Mouse (Mus musculus): ENCODE measurements at regions not wholly inside any gene's neighbourhood (a gene's known extent, or its start where the extent isn't known, plus 50 kb on each side); places are given as distances from the start of the nearest gene placed in this dataset.

DNA sequence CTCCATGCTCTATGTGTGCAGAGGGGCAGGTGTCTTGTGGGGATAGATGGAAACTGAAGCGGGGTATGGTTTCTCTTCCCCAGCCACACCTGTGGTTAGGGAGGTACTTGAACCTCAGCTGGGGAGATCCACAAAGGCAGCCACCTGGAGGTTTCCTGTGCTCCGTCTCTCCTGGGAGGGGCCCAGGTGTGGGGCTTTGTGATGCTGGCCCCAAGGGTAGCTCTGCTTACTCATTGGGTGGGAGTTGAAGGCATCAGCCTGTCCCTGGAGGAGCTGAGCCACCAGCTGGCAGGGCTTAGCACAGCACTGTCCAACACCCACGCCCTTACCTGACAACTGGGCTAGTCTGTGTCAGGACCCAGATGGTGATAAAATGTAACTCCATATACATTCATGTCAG lies 81.4 kb downstream of the Lhx2 start:
- no peak for DNase-seq (ENCODE audit: low spot score in 2 of 2)

DNA sequence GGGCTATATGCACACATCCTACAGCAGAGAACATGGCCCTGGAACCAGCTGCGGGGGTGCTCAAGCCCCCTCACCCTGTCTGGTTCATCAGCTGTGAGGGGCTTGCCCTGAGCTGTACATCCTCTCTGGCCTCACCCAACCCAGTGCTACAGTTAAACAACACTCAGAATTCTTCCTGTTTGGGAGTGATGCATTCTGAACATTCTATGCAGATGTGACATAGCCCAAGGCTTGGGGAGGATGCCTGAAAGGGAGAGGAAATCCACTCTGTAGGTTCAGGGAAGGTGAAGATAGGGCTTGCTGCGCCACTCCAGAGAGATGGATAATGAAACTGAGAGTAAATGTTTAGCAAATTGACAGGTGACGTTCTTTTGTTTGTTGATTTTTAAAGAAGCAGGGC lies 83.3 kb downstream of the Lhx2 start:
- no peak for DNase-seq (ENCODE audit: low spot score in 2 of 2)

DNA sequence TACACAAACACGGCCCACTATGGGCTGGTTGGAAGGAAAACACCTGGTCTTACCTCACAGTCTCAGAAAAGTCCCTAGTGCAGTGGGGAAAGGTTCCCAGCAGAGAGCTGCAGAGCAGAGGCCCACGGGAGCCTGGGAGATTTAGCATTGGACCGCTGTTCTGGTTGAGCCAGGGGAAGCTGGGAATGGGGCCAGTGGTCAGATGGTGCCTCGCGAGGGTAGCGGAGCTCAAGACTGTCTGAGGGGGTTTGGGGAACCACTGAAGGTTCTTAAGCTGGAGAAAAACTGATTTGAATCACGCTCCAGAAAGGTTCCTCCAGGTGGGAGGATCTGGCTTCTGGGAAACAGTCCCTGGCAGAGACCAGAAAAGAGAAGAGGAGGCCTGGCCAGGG lies 84.8 kb downstream of the Lhx2 start:
- DNase-seq (ENCODE audit: low spot score in 2 of 2): no peak

DNA sequence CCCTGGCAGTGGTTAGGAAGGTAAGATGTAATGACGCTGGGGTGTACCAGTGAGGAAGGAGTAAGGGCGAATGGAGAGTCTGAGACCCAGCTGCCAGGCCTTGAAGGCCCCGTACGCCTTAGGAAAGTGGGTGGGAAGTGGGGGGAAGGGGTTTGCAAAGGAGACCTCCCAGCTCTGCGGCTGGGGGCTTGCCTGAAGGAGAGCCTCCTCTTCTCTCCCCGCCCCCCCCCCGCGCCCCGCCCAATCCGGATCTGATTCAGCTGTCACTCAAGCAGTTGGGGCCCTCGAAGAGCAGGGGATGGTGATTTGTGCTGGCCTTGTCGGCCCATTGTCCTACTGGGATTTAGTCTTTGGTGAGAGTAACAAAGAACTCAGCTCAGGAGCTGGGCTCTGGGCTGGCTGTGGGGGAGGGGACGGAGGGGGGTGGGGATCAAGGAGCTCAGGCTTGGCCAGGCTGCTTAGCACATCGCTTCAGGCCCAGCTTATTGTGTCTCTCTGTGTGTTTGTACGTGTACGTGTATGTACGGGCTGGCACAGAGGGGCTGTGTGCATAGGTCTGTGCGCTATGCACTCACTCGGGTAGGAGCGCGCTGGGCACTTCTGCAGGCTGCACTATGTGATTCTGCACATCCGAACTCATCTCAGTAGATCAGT lies 85.3 kb downstream of the Lhx2 start:
- DNase-seq (ENCODE audit: low spot score in 2 of 2): no peak

DNA sequence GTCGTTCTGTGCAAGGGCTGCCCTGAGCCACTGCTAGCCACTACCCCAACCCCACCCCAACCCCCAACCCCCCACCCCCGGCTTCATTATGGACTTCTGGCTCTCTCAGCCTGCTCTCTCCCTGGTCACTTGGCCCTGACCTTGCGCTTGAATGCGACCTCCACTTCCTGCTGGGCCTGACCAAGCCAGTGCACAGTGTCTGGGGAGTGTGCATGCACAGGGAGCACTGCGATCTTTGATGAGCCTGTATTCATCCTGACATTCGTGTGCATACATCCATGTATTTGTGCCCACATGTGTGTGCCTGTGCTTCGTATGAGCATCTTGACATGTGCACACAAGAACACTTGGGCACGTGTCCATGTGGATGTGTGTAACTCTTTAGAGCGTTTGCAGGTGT lies 85.9 kb downstream of the Lhx2 start:
- no peak for DNase-seq (ENCODE audit: low spot score in 2 of 2)

DNA sequence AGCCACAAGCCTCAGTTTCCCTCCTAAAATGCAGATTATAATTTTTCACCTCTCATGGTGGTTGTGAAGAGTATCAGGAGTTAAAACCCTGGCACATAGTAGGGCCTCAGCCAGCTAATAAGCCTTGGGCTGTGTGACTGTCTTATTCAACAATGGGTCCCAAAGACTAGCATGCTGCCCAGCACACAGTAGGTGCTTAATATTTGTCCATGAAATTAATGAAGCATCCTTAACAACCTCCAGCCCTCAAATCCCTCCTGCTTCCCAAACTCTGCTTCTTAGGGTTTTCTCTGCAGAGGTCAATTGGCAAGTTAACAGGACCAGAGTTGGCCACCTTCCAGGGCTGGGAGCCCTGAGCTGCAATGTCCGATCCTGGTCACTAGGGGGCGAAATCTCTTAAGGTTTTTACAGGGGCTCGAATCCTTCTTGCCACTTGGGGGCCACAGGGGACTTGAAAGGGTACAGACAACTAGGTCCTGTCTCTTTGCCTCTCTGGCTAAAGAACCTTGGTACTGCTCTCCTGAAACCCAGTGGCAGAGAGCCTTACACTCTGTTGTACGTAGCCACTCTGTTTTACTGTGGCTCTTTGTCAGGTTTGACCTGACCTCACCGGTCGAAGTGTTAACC lies 81.6 kb upstream of the Nek6 start:
- DNase-seq (ENCODE audit: low spot score in 2 of 2): peak; percentile 34 to 51

DNA sequence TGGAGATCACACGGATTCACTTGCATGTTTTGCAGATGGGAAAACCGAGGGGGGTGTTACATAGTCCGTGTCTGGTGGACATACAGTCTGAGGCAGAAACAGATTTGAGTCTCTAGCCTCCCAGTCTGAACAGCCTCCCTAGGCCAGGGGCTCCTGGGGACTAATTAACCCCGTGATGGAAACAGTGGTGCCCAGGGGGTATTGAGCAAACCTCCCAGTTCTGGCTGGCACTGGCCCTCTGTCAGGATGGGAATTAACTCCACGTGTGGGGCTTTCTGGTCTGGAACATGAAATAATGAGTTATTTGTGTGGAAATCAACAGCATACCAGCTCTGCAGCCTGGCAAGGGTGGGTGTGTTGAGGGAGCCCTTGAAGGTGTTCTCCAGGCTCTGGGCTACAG lies 79.9 kb upstream of the Nek6 start:
- no peak for DNase-seq (ENCODE audit: low spot score in 2 of 2)

DNA sequence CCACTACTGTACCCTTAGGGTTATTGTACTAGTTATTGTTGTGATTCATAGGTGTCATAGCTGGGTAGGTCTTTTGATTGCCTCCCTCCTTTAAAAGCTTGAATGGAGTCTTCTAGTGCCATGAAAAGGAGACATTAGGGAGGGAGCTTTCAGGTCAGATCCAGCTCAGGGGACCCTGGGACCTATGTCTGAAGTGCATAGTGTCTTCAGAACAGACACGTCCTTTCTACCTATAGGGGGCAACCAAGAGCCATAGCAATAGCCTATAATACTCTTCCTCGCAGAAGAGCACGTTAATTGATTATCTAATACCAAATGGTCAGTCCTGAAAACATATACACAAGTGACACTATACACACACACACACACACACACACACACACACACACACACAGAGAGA lies 77.7 kb upstream of the Nek6 start:
- DNase-seq (ENCODE audit: low spot score in 2 of 2): no peak

DNA sequence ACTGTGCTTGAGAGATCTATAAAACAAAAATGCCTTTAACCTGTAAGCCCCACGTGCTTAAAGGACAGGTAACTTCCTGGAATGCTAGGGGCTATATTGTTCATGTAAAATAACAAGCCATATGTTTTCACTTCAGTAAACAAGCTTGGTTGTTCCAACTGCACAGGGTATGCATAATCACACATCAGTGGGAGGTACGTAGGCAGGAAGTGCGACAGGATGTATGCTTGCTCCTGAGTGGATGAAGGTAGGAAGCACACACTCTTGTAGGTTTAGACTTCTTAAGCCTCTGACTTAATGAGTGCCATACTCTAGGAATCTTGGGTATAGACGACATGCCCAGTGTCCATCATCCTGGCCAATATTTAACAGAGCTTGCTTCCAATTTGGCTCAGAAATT lies 74.7 kb upstream of the Nek6 start:
- no peak for DNase-seq (ENCODE audit: low spot score in 2 of 2)

DNA sequence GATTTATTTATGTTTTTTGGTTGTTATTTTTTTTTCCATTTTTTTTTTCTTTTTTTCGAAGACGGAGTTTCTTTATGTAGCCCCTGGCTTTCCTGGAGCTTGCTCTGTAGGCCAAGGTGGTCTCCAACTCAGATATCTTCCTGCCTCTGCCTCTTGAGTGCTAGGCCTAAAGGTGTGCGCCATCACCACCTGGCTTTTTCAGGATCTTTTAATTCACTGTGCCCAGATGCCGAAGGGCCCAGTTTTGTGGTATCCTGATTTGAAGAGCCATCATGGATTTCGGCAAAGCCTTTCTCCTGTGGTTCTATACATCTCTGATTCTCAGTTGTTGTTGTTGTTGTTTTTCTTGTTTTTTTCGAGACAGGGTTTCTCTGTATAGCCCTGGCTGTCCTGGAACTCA lies 72.3 kb upstream of the Nek6 start:
- no peak for DNase-seq (ENCODE audit: low spot score in 2 of 2)

DNA sequence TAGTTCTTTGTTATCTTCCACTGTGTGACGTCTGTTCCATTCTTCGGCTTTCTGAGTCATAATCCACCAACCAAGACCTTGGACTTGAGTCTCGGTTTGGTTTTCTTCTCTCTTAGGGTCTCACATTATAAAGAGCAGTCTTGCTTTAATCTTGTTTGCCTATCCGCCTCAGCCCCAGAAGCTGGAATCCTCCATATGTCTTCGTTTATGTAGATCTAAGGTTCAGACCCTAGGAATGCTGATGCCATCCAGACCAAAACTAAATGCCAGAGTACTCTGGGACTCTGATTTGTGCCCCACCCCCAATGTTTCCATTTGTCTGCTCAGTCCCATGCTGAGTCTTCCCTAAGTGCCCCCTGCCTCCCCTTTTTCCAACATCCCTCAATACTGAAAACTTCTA lies 71.5 kb upstream of the Nek6 start:
- no peak for DNase-seq (ENCODE audit: low spot score in 2 of 2)

DNA sequence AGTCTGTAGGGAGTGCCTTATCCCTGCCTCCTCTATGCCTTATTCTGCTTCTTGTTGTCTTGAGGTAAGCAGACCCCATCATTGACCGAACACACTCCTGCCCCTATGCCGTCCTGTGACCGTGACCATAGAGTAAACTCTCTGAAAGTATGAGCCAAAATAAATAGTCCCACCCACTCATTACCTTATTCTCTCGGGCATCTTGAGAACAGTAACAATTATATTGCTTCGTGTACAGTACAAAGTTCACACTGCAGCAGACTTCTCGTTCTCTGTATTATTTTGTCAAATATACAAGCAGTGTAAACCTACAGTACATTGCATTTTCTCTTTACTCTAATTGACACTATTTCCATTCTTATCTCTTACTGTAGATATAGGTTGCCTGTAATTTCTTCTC lies 62.4 kb upstream of the Nek6 start:
- no peak for DNase-seq (ENCODE audit: low spot score in 2 of 2)

DNA sequence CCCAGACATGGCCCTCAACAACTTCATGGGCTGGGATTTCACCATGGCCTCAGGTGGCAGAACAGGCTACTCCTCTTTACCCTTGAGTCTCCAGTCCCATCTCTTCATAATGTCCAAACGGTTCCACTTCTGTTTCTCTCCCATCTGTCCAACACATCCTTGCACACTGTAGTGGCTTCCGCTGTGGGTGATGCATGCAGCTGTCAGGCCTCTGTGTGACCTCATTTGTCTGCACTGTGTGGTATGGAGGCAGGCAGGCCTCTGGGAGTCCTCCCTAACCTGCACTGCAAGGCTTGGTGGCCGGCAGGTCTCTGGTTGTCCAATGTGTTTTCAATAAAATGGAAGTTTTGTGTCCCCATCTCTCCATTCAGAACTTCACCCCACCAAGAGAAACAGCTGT lies 54.9 kb upstream of the Nek6 start:
- DNase-seq (ENCODE audit: low spot score in 2 of 2): no peak

DNA sequence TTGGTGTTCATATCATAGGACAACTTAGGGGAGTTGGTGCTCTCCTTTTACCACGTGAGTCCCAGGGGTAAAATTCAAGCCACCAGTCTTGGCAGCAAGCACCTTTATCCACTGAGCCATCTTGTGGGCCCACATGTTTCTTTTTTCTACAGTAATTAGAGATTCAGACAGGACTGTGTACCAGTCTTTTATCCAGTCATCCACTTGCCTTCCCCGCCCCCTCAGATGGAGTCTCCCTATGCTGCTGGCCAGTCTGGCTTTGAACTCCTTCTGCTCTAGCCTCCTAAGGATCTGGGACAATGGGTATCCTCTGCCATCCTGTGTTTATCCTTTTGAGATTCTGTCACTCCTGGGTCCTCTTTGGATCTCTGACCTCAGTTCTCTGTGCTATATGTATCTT lies 51.1 kb upstream of the Nek6 start:
- no peak for DNase-seq (ENCODE audit: low spot score in 2 of 2)

DNA sequence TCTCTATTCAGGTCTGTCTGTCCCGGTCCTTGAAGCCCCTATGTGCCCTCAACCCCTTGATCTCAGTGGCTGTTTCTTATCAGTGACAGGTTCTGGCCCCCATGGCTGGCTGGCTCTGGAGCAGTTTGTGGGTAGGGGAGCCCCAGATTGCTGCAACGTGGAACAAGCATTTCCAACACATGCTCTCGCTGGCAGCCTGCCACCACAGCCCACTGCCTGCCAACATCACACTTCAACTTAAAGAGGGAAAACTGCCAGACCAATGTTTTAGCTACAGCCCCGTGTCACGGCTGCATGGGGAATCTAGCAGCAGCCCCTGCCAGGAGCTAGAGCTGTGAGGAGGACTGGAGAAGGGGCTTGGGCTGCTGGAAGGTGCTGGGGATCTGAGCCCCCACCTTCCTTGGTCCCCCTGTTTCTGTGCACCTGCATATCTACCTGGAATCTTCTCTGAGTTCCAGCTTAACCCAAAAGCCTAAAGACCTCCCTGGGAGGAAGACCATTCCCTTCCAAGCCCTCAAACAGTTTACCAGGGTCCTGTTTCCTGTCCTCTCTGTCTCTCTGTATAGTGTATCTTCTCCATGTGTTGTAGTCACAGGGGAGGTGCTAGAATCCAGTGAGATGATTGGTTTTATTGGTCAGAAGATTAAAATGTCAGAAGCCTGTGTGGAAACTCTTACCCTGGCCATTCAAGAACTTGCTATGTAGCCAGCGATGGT lies 50.5 kb upstream of the Nek6 start:
- DNase-seq (ENCODE audit: low spot score in 2 of 2): peak; percentile 59 to 78

Data from right cerebral cortex, postnatal 36 days (tissue).